Mouse (Mus musculus) liver, adult 2 months (tissue): Measurements from ENCODE around the gene Kif13a.

ENCODE experiments used
- CTCF ChIP-seq: fragments of 200-500 bp; IDR thresholded peaks from 2 replicates; pipeline ENCODE4 v1.5.1; 2011; ENCODE audit warnings: low read depth, low read length, control low read depth
- POLR2A ChIP-seq: fragments of 200-500 bp; IDR thresholded peaks from 2 replicates; pipeline ENCODE4 v1.6.1; 2011; ENCODE audit warnings: low read length, control low read depth; ENCODE audit not compliant: insufficient read depth; ENCODE audit errors: extremely low read depth

DNA sequence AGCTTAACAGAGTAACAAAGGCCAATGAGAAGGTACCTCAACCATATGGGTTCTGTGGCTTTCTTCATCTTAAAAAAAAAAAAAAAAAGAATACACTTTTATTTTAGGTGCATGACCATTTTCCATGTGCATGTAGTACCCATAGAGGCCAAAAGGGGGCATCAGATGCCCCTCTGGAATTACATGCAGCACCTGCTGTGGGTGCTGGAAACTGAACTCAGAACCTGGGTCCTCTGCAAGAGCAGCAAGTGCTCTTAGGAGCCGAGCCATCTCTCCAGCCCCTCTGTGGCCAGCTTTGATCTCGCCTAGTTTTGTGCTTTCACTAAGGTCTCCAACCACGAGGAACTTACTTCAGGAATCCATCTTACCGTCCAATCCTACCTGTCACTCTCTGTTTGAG is 77.2 kb downstream of the Kif13a start:
- TF ChIP-seq CTCF (0 out of 2 replicates have a peak, but pooled peaks have one; percentile 21), POLR2A (no peak)
